ENCODE assay signal across 9 mouse cellular contexts in the genomic region with DNA sequence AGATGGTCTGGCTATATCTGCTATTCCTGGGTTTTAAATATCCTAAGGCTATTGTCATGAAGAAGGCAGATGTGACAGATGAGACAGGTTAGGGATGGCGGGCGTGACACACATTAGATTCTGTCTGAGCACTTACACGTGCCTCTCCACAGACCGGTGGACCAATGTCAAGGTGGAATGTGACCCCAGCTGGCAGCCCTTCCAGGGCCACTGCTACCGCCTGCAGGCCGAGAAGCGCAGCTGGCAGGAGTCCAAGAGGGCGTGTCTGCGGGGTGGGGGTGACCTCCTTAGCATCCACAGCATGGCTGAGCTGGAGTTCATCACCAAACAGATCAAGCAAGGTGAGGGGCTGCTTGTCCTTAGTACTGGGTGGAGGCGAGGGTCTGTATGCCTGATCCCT. TPM values are rescaled to one million over a fixed set of nuclear protein-coding genes. Genes with fewer than 3 reads are reported as not detected.
DNase-seq lines count a peak whose midpoint lies in the region; ATAC-seq lines count a peak whose summit lies in the region.
"Had no signal": no experiment of that assay in that cellular context is flagged by ENCODE, and none has a peak within 500 bp of the region (broad histone marks: within the 10 kb centered on the region; RNA-seq: fewer than 3 reads in every experiment).

No protein-coding gene starts in this region.

- no peak overlapping the region for H3K27ac ChIP-seq in heart, embryonic 13.5 days (replicated peaks)

- DNase-seq in left cerebral cortex, postnatal 4 days: peak; percentile 63
- no peak for DNase-seq in left cerebral cortex, postnatal 36 days (ENCODE audit: low spot score in 2 of 2)
- DNase-seq in adrenal gland, adult 2 months: peak; percentile 76
- peak; percentile 85 to 88 for DNase-seq in kidney, postnatal 4 days
- no peak for DNase-seq in layer of hippocampus, adult 11-12 months (ENCODE audit: low spot score)
- DNase-seq in left cerebral cortex, postnatal 25 days (ENCODE audit: low spot score in 2 of 2): no peak
- DNase-seq in thymus, postnatal 36 days: no peak

- intact Hi-C loops in left cerebral cortex, postnatal 4 days (cut with DNase I): no loop called here
- intact Hi-C loops in left cerebral cortex, postnatal 36 days (cut with DNase I): loop anchor here (5.0 kb wide), 1 partner anchor 581 kb away; no protein-coding TSS in a partner anchor
- intact Hi-C loops in left cerebral cortex, postnatal 25 days (cut with DNase I): no loop called here

- H3K36me3 ChIP-seq in heart, embryonic 13.5 days: peaks cover 17% of the 10 kb centered on the region

- ATAC-seq in heart, embryonic 13.5 days (ENCODE audit: extremely low read depth, insufficient number of reproducible peaks, low FRiP score, low TSS enrichment): 0 out of 2 replicates have a peak, but pooled peaks have one; percentile 18

- H3K4me1 ChIP-seq in heart, embryonic 13.5 days: peaks cover 43% of the 10 kb centered on the region

- 22% methylated on average over 10 of the region's 10 CpGs for WGBS in heart, embryonic 13.5 days

- H3K4me3 ChIP-seq in heart, embryonic 13.5 days: no peak overlapping the region
- H3K4me3 ChIP-seq: myocyte had no signal

- no peak overlapping the region for H3K4me2 ChIP-seq in heart, embryonic 13.5 days

- H3K9ac ChIP-seq in heart, embryonic 13.5 days: no peak overlapping the region

- H3K27me3 ChIP-seq in heart, embryonic 13.5 days (replicated peaks): 0 out of 2 replicates have a peak, but pooled peaks cover 3% of the 10 kb centered on the region

- no peaks in the 10 kb centered on the region for H3K9me3 ChIP-seq in heart, embryonic 13.5 days

RNA-seq across cellular contexts. Expression of gene Mrc2, which starts 39.3 kb away (rescaled TPM):
- total RNA-seq in left cerebral cortex, postnatal 4 days (2021): 10 to 100 TPM; 13.4 to 13.5 TPM
- total RNA-seq in left cerebral cortex, postnatal 36 days (2021): 10 to 100 TPM in 1 of 2 experiments, 1 to 10 TPM in 1; 4.8 to 10.1 TPM
- total RNA-seq in adrenal gland, adult 2 months (2021): 10 to 100 TPM; 17.0 to 24.9 TPM
- 30.2 and 35.7 TPM in 2 replicates for polyA plus RNA-seq in adrenal gland, adult 2 months (2012; rRNA removed)
- 8.6 and 9.8 TPM in 2 replicates for polyA plus RNA-seq in heart, embryonic 13.5 days (2015; fragmentation: Nextera tagmentation; extraction: Ambion mirVana)
- total RNA-seq in left cerebral cortex, postnatal 25 days (2021): 1 to 10 TPM; 5.7 to 9.1 TPM

Comparison
In these comparisons a context has a peak if more than half of its experiments do, and no peak if none do; other contexts are left out.
1. DNase-seq: peak in left cerebral cortex, postnatal 4 days (single experiment), adrenal gland, adult 2 months (single experiment) and kidney, postnatal 4 days (2 of 2); none in left cerebral cortex, postnatal 36 days (0 of 2), layer of hippocampus, adult 11-12 months (single experiment), left cerebral cortex, postnatal 25 days (0 of 2) and thymus, postnatal 36 days (0 of 2).